Mouse (Mus musculus) adrenal gland, postnatal 14 days (tissue): ENCODE results near the gene Gm7714. TPM values are rescaled to one million over a fixed set of nuclear protein-coding genes. Genes with fewer than 3 reads are reported as not detected.
"Not testable (repeated sequence)": the region's sequence is repeated elsewhere in the genome, so short reads cannot be mapped to it uniquely, and the experiment has no call there.

ENCODE experiments used
- DNase-seq: peaks from one replicate; pipeline ENCODE4 v3.0.0; 2021; ENCODE audit warnings: mixed read lengths
- long read RNA-seq, 2 experiments: library from polyadenylated mRNA; stranded (forward); transcript quantifications; one replicate each; pipeline ENCODE4 v2.0.0; 2021
- total RNA-seq: library from RNA; stranded (reverse); gene quantifications from 2 replicates; pipeline ENCODE4 v1.2.3, GENCODE M21; 2021

Gm7714 gene
- total RNA-seq = not detected in 2 replicates
- long read RNA-seq, experiment 1 = 0 reads
- long read RNA-seq, experiment 2 = 0 reads

- no peak for DNase-seq
Measured at GRCm38 (mm10) chr5:88268619-88269018, at the start of gene Gm7714. Gm7714 (plus strand) TSS chr5:88268919.

- DNase-seq = no peak
Measured at GRCm38 (mm10) chr5:88256475-88256874, 12.2 kb upstream of the Gm7714 start.

- not testable (repeated sequence) for DNase-seq
Measured at GRCm38 (mm10) chr5:88311307-88311706, 42.6 kb downstream of the Gm7714 start.

GRCm38 (mm10) chr5:88317012-88317411 lies 48.3 kb downstream of the Gm7714 start, which contains the start of gene Prol1:
Prol1 (plus strand) TSS chr5:88317312.
- DNase-seq = no peak

Other genes starting within 250 kb of the Gm7714 start
- gene Smr2, start 182.4 kb upstream of the Gm7714 start, total RNA-seq = not detected in 2 replicates
- gene Gm11116, start 157.4 kb upstream of the Gm7714 start, total RNA-seq = not detected in 2 replicates
- gene Gm11115, start 114.8 kb upstream of the Gm7714 start, total RNA-seq = not detected in 2 replicates
- gene Prol1, start 48.4 kb downstream of the Gm7714 start, total RNA-seq = not detected in 2 replicates
- gene Amtn, start 107.2 kb downstream of the Gm7714 start, total RNA-seq = not detected in 2 replicates
- gene Ambn, start 187.1 kb downstream of the Gm7714 start, total RNA-seq = not detected in 2 replicates
- not detected in 2 replicates for gene Enam, start 219.1 kb downstream of the Gm7714 start, total RNA-seq